Mouse (Mus musculus) thymus, adult 2 months (tissue): ENCODE results near the gene Bckdhb.

Experiments used
- CTCF ChIP-seq: fragments of 200-500 bp; IDR thresholded peaks from 2 replicates; pipeline ENCODE4 v1.5.1; 2012; ENCODE audit warnings: mild to moderate bottlenecking, control low read depth, low read length, moderate library complexity, borderline replicate concordance; ENCODE audit not compliant: control insufficient read depth, poor library complexity, insufficient read depth; ENCODE audit errors: extremely low read depth
- POLR2A ChIP-seq: fragments of 200-500 bp; IDR thresholded peaks from 2 replicates; pipeline ENCODE4 v1.6.1; 2012; ENCODE audit warnings: mild to moderate bottlenecking, low read length, control low read depth, moderate library complexity; ENCODE audit not compliant: control insufficient read depth, poor library complexity, insufficient read depth; ENCODE audit errors: extremely low read depth

DNA sequence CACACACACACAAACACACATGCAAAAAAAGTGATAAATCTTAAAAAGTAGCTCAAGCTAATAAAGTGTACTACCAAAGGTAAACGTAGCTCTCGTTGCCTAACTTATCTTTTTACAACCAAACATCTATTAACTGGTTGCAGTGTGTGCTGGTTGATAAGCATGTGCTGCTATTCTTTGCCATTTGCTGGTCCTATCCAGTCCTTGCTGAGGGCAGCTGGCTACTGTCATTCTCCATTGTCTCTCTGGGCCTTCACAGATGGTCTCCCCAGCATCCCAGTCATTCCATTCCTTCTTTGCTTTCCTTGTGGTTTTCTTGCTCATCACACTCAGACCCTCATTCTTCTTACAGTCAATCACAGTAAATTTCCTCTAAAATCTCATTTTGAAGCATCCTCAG lies 50.9 kb downstream of the Bckdhb start:
- no peak for TF ChIP-seq CTCF
- TF ChIP-seq POLR2A: no peak
